Mouse (Mus musculus) heart, embryonic 13.5 days (tissue): ENCODE data around the gene Atxn7. TPM values are rescaled to one million over a fixed set of nuclear protein-coding genes. Genes with fewer than 3 reads are reported as not detected.
A peak's percentile ranks its signal among the peaks of the same experiment; 100 is the strongest.
"Not testable (repeated sequence)": the region's sequence is repeated elsewhere in the genome, so short reads cannot be mapped to it uniquely, and the experiment has no call there.

Experiments used
- ATAC-seq: fragments of 200-750 bp; cut with Nextera tagmentation; 2 replicates; pipeline ENCODE4 v1.8.0; 2017; ENCODE audit warnings: moderate TSS enrichment; ENCODE audit not compliant: insufficient number of reproducible peaks, low FRiP score, low TSS enrichment; ENCODE audit errors: extremely low read depth
- H3K27ac ChIP-seq: fragments of 300-500 bp; sonication (generic); replicated peaks from 2 replicates; pipeline ENCODE4 v1.5.1; 2015; ENCODE audit warnings: moderate library complexity, mild to moderate bottlenecking, inconsistent platforms
- H3K27me3 ChIP-seq: fragments of 300-500 bp; sonication (generic); replicated peaks from 2 replicates; pipeline ENCODE4 v1.6.1; 2015; ENCODE audit warnings: mild to moderate bottlenecking, inconsistent platforms
- H3K36me3 ChIP-seq: fragments of 300-500 bp; sonication (generic); 2 replicates; pipeline ENCODE4 v1.6.1; 2015; ENCODE audit warnings: mild to moderate bottlenecking, inconsistent platforms
- H3K4me1 ChIP-seq: fragments of 300-500 bp; sonication (generic); 2 replicates; pipeline ENCODE4 v1.6.1; 2015; ENCODE audit warnings: inconsistent platforms
- H3K4me2 ChIP-seq: fragments of 300-500 bp; sonication (generic); 2 replicates; pipeline ENCODE4 v1.6.1; 2015; ENCODE audit warnings: inconsistent platforms, mild to moderate bottlenecking, moderate library complexity
- H3K4me3 ChIP-seq: fragments of 300-500 bp; sonication (generic); 2 replicates; pipeline ENCODE4 v1.5.1; 2015; ENCODE audit warnings: moderate library complexity, mild to moderate bottlenecking, inconsistent platforms
- H3K9ac ChIP-seq: fragments of 300-500 bp; sonication (generic); 2 replicates; pipeline ENCODE4 v1.6.1; 2015; ENCODE audit warnings: inconsistent platforms, mild to moderate bottlenecking, moderate library complexity
- H3K9me3 ChIP-seq: fragments of 300-500 bp; sonication (generic); 2 replicates; pipeline ENCODE4 v1.6.1; 2016; ENCODE audit warnings: inconsistent platforms
- WGBS: fragments of 180-500 bp; shearing (Covaris S2); methylation state at CpG from one replicate; pipeline ENCODE4 v1.1.7; 2015; ENCODE audit warnings: mixed read lengths; 5-methylcytosine and 5-hydroxymethylcytosine counted together
- polyA plus RNA-seq: library from polyadenylated mRNA; unstranded; fragments of >200 nt; fragmentation: Nextera tagmentation; extraction: Ambion mirVana; gene quantifications from 2 replicates; pipeline ENCODE4 v1.2.1, GENCODE M21; 2015

Gene Atxn7
- polyA plus RNA-seq, 1 experiment from 2014 or later = 2.7 TPM

GRCm38 (mm10) chr14:14025870-14026269, 64.6 kb downstream of the Atxn7 start:
- WGBS = 80% methylated on average over 8 of the region's 8 CpGs
- H3K4me1 ChIP-seq = no peaks in the 10 kb centered on the region
- ATAC-seq = no peak
- no peak overlapping the region for H3K4me2 ChIP-seq
- H3K9me3 ChIP-seq = no peaks in the 10 kb centered on the region
- H3K9ac ChIP-seq = no peak overlapping the region
- H3K27me3 ChIP-seq = no peaks in the 10 kb centered on the region
- peaks cover 34% of the 10 kb centered on the region for H3K36me3 ChIP-seq
- H3K27ac ChIP-seq = no peak overlapping the region
- H3K4me3 ChIP-seq = no peak overlapping the region

- Histone ChIP-seq H3K27me3 (no peaks in the 10 kb centered on the region), H3K27ac (no peak overlapping the region), H3K9me3 (no peaks in the 10 kb centered on the region), H3K36me3 (peaks cover 44% of the 10 kb centered on the region), H3K9ac (no peak overlapping the region), H3K4me3 (no peak overlapping the region), H3K4me2 (no peak overlapping the region), H3K4me1 (no peaks in the 10 kb centered on the region)
- WGBS = 77% methylated on average over 2 of the region's 2 CpGs
- ATAC-seq = no peak
Observed at GRCm38 (mm10) chr14:14030621-14031020, 69.4 kb downstream of the Atxn7 start.

- H3K9ac ChIP-seq = no peak overlapping the region
- 82% methylated on average over 1 of the region's 1 CpGs for WGBS
- H3K9me3 ChIP-seq = no peaks in the 10 kb centered on the region
- no peak for ATAC-seq
- H3K27ac ChIP-seq = no peak overlapping the region
- H3K36me3 ChIP-seq = peaks cover 38% of the 10 kb centered on the region
- no peak overlapping the region for H3K4me2 ChIP-seq
- H3K27me3 ChIP-seq = no peaks in the 10 kb centered on the region
- no peak overlapping the region for H3K4me3 ChIP-seq
- H3K4me1 ChIP-seq = 0 out of 2 replicates have a peak, but pooled peaks cover 3% of the 10 kb centered on the region
Observed at GRCm38 (mm10) chr14:14032842-14033241, 71.6 kb downstream of the Atxn7 start.

- Histone ChIP-seq H3K9ac (no peak overlapping the region), H3K36me3 (peaks cover 43% of the 10 kb centered on the region), H3K9me3 (no peaks in the 10 kb centered on the region), H3K4me1 (0 out of 2 replicates have a peak, but pooled peaks cover 3% of the 10 kb centered on the region), H3K4me2 (no peak overlapping the region), H3K27me3 (no peaks in the 10 kb centered on the region), H3K4me3 (no peak overlapping the region), H3K27ac (no peak overlapping the region)
- ATAC-seq = no peak
- 64% methylated on average over 2 of the region's 2 CpGs for WGBS
Observed at GRCm38 (mm10) chr14:14036352-14036751, 75.1 kb downstream of the Atxn7 start.

- ATAC-seq = no peak
- H3K36me3 ChIP-seq = peaks cover 38% of the 10 kb centered on the region
- no peaks in the 10 kb centered on the region for H3K9me3 ChIP-seq
- H3K4me1 ChIP-seq = 0 out of 2 replicates have a peak, but pooled peaks cover 8% of the 10 kb centered on the region
- no peaks in the 10 kb centered on the region for H3K27me3 ChIP-seq
- no peak overlapping the region for H3K4me3 ChIP-seq
- 68% methylated on average over 2 of the region's 2 CpGs for WGBS
- H3K9ac ChIP-seq = no peak overlapping the region
- H3K27ac ChIP-seq = no peak overlapping the region
- H3K4me2 ChIP-seq = no peak overlapping the region
Observed at GRCm38 (mm10) chr14:14038233-14038632, 77.0 kb downstream of the Atxn7 start.

- Histone ChIP-seq H3K27ac (no peak overlapping the region), H3K4me3 (no peak overlapping the region), H3K4me2 (no peak overlapping the region), H3K27me3 (no peaks in the 10 kb centered on the region), H3K9me3 (0 out of 2 replicates have a peak, but pooled peaks cover 7% of the 10 kb centered on the region), H3K4me1 (0 out of 2 replicates have a peak, but pooled peaks cover 5% of the 10 kb centered on the region), H3K36me3 (peaks cover 47% of the 10 kb centered on the region), H3K9ac (no peak overlapping the region)
- no peak for ATAC-seq
- 50% methylated on average over 4 of the region's 4 CpGs for WGBS
Observed at GRCm38 (mm10) chr14:14042336-14042735, 81.1 kb downstream of the Atxn7 start.

GRCm38 (mm10) chr14:14054386-14054785, 93.1 kb downstream of the Atxn7 start:
- Histone ChIP-seq H3K9me3 (no peaks in the 10 kb centered on the region), H3K27me3 (no peaks in the 10 kb centered on the region), H3K27ac (no peak overlapping the region), H3K4me2 (no peak overlapping the region), H3K36me3 (peaks cover 66% of the 10 kb centered on the region), H3K4me3 (no peak overlapping the region), H3K4me1 (no peaks in the 10 kb centered on the region), H3K9ac (no peak overlapping the region)
- WGBS = 94% methylated on average over 2 of the region's 2 CpGs
- no peak for ATAC-seq

GRCm38 (mm10) chr14:14059606-14060005, 98.4 kb downstream of the Atxn7 start:
- not testable (repeated sequence) for H3K27ac ChIP-seq, H3K9me3 ChIP-seq, H3K27me3 ChIP-seq, H3K4me3 ChIP-seq, H3K4me2 ChIP-seq, H3K9ac ChIP-seq, ATAC-seq, H3K4me1 ChIP-seq
- peaks cover 36% of the 10 kb centered on the region for H3K36me3 ChIP-seq

- peaks cover 8% of the 10 kb centered on the region for H3K36me3 ChIP-seq
- H3K9ac ChIP-seq = no peak overlapping the region
- H3K4me2 ChIP-seq = no peak overlapping the region
- ATAC-seq = no peak
- H3K27me3 ChIP-seq = no peaks in the 10 kb centered on the region
- no peak overlapping the region for H3K4me3 ChIP-seq
- WGBS = 85% methylated on average over 11 of the region's 11 CpGs
- peaks cover 16% of the 10 kb centered on the region for H3K4me1 ChIP-seq
- H3K27ac ChIP-seq = no peak overlapping the region
- no peaks in the 10 kb centered on the region for H3K9me3 ChIP-seq
Observed at GRCm38 (mm10) chr14:14062531-14063245, 101.4 kb downstream of the Atxn7 start.

- H3K27ac ChIP-seq = no peak overlapping the region
- H3K27me3 ChIP-seq = no peaks in the 10 kb centered on the region
- H3K36me3 ChIP-seq = peaks cover 4% of the 10 kb centered on the region
- ATAC-seq = no peak
- no peaks in the 10 kb centered on the region for H3K9me3 ChIP-seq
- no peak overlapping the region for H3K4me3 ChIP-seq
- WGBS = 73% methylated on average over 5 of the region's 5 CpGs
- peaks cover 23% of the 10 kb centered on the region for H3K4me1 ChIP-seq
- H3K4me2 ChIP-seq = no peak overlapping the region
- H3K9ac ChIP-seq = no peak overlapping the region
Observed at GRCm38 (mm10) chr14:14063382-14063781, 102.1 kb downstream of the Atxn7 start.

GRCm38 (mm10) chr14:14064486-14065141, 103.4 kb downstream of the Atxn7 start:
- Histone ChIP-seq H3K9me3 (no peaks in the 10 kb centered on the region), H3K9ac (0 out of 2 replicates have a peak overlapping the region, but pooled peaks have one; percentile 15), H3K36me3 (no peaks in the 10 kb centered on the region), H3K27ac (no peak overlapping the region), H3K4me1 (peaks cover 31% of the 10 kb centered on the region), H3K27me3 (no peaks in the 10 kb centered on the region), H3K4me2 (no peak overlapping the region), H3K4me3 (no peak overlapping the region)
- WGBS = 40% methylated on average over 5 of the region's 5 CpGs
- ATAC-seq = no peak

- Histone ChIP-seq H3K27ac (no peak overlapping the region), H3K36me3 (no peaks in the 10 kb centered on the region), H3K4me2 (no peak overlapping the region), H3K9ac (no peak overlapping the region), H3K9me3 (no peaks in the 10 kb centered on the region), H3K4me3 (no peak overlapping the region), H3K27me3 (no peaks in the 10 kb centered on the region), H3K4me1 (peaks cover 34% of the 10 kb centered on the region)
- WGBS = 66% methylated on average over 4 of the region's 4 CpGs
- ATAC-seq = no peak
Observed at GRCm38 (mm10) chr14:14065142-14065498, 103.9 kb downstream of the Atxn7 start.
